Mouse (Mus musculus): ENCODE measurements around the gene Il21.

GRCm38 (mm10) chr3:37273092-37273491 lies 40.7 kb upstream of the Il21 start:
- TF ChIP-seq EP300 (IDR thresholded peaks at IDR 0.05; ENCODE audit: low read length) (no peak), RAD21 (IDR thresholded peaks at IDR 0.05; ENCODE audit: low read depth, low read length) (no peak)
